Mouse (Mus musculus) heart, postnatal 36 days (tissue): Measurements from ENCODE around the gene Actrt2. TPM values are rescaled to one million over a fixed set of nuclear protein-coding genes. Genes with fewer than 3 reads are reported as not detected.

ENCODE experiments used
- DNase-seq, 2 experiments: peaks; one replicate each; pipeline ENCODE4 v3.0.0; 2021 to 2022
- intact Hi-C: fragments of 180-260 bp; cut with DNase I; formaldehyde crosslinking; loops from one replicate; pipeline ENCODE4 v1.15.1; 2025
- total RNA-seq, 2 experiments: library from RNA; stranded (reverse); gene quantifications; 2 replicates each; pipeline ENCODE4 v1.2.3; 2021

Gene Actrt2
- total RNA-seq, 2 experiments from 2014 or later, result not detected

- intact Hi-C loops, result no loop called here
- DNase-seq, result no peak
These were observed 44.4 kb downstream of the Actrt2 start for GRCm38 (mm10) chr4:154623241-154623640.

GRCm38 (mm10) chr4:154622521-154622920 is 45.1 kb downstream of the Actrt2 start:
- intact Hi-C loops, result no loop called here
- no peak for DNase-seq

Other genes with a start within 250 kb of the Actrt2 start
- gene Prdm16, start 31.0 kb downstream of the Actrt2 start, total RNA-seq, result 10 to 100 TPM; 11.7 to 13.8 TPM
- under 1 TPM in 1 of 2 experiments, not detected in 1; 0.14 TPM for gene Ttc34, start 169.6 kb upstream of the Actrt2 start, total RNA-seq
- under 1 TPM; 0.22 to 0.33 TPM for gene Mmel1, start 201.7 kb upstream of the Actrt2 start, total RNA-seq
- 10 to 100 TPM; 80.9 to 83.5 TPM for gene Fam213b, start 231.3 kb upstream of the Actrt2 start, total RNA-seq